ENCODE assay signal across 21 mouse cellular contexts in genomic region chr10:125358479-125358878, GRCm38 (mm10).
"Had no signal": no experiment of that assay in that cellular context is flagged by ENCODE, and none has a peak within 500 bp of the region (broad histone marks: within the 10 kb centered on the region; RNA-seq: fewer than 3 reads in every experiment).

No protein-coding gene starts in this region.

- DNase-seq: cerebellum, adult 2 months; cerebellum, adult 8-10 months; cerebellum, adult 9-10 months; cerebellum, adult 9-11 months; cerebellum, postnatal 10 days; cerebellum, postnatal 14 days; cerebellum, postnatal 25 days; cerebellum, postnatal 36 days; embryo, embryonic 11 days; forebrain, postnatal 0 days; gastrocnemius, adult 2 months; gastrocnemius, postnatal 10 days; gastrocnemius, postnatal 14 days; gastrocnemius, postnatal 25 days; gastrocnemius, postnatal 36 days; heart, adult 18-20 months; heart, adult 2 months had no signal

- ATAC-seq: forebrain, embryonic 13.5 days; forebrain, embryonic 14.5 days; forebrain, embryonic 15.5 days; forebrain, embryonic 16.5 days; forebrain, postnatal 0 days had no signal
